Mouse (Mus musculus): ENCODE measurements at regions not wholly inside any gene's neighbourhood (a gene's known extent, or its start where the extent isn't known, plus 50 kb on each side); places are given as distances from the start of the nearest gene placed in this dataset.
A peak's percentile ranks its signal among the peaks of the same experiment; 100 is the strongest.
"Not testable (repeated sequence)": the region's sequence is repeated elsewhere in the genome, so short reads cannot be mapped to it uniquely, and the experiment has no call there.

GRCm38 (mm10) chr8:19976461-19976860 lies 73.3 kb downstream of the Gm31371 start:
- not testable (repeated sequence) for DNase-seq (ENCODE audit: low spot score)

- DNase-seq (ENCODE audit: low spot score): no peak
Observed at GRCm38 (mm10) chr8:19979536-19980345, 76.5 kb downstream of the Gm31371 start.

GRCm38 (mm10) chr8:19980346-19980726 lies 77.1 kb downstream of the Gm31371 start:
- DNase-seq (ENCODE audit: low spot score): not testable (repeated sequence)

GRCm38 (mm10) chr8:20008106-20008505 lies 104.9 kb downstream of the Gm31371 start:
- DNase-seq (ENCODE audit: low spot score): not testable (repeated sequence)

- not testable (repeated sequence) for DNase-seq (ENCODE audit: low spot score)
Observed at GRCm38 (mm10) chr8:20010947-20011346, 107.8 kb downstream of the Gm31371 start.

- DNase-seq (ENCODE audit: low spot score): not testable (repeated sequence)
Observed at GRCm38 (mm10) chr8:20013278-20013677, 110.1 kb downstream of the Gm31371 start.

GRCm38 (mm10) chr8:20014451-20015130 lies 111.4 kb downstream of the Gm31371 start:
- DNase-seq (ENCODE audit: low spot score): not testable (repeated sequence)

GRCm38 (mm10) chr8:20015411-20016081 lies 112.4 kb downstream of the Gm31371 start:
- not testable (repeated sequence) for DNase-seq (ENCODE audit: low spot score)

GRCm38 (mm10) chr8:20016082-20016840 lies 113.1 kb downstream of the Gm31371 start:
- DNase-seq (ENCODE audit: low spot score): not testable (repeated sequence)

GRCm38 (mm10) chr8:20025521-20025920 lies 122.3 kb downstream of the Gm31371 start:
- not testable (repeated sequence) for DNase-seq (ENCODE audit: low spot score)

GRCm38 (mm10) chr8:20027956-20028355 lies 124.8 kb downstream of the Gm31371 start:
- DNase-seq (ENCODE audit: low spot score): not testable (repeated sequence)

GRCm38 (mm10) chr8:20030131-20030530 lies 126.9 kb downstream of the Gm31371 start:
- DNase-seq (ENCODE audit: low spot score): not testable (repeated sequence)

- peak; percentile 3 for DNase-seq (ENCODE audit: low spot score)
Observed at GRCm38 (mm10) chr8:20057626-20058025, 154.4 kb downstream of the Gm31371 start.

GRCm38 (mm10) chr8:20098121-20098520 lies 194.9 kb downstream of the Gm31371 start:
- not testable (repeated sequence) for DNase-seq (ENCODE audit: low spot score)

- not testable (repeated sequence) for DNase-seq (ENCODE audit: low spot score)
Observed at GRCm38 (mm10) chr8:20100241-20100640, 197.0 kb downstream of the Gm31371 start.

GRCm38 (mm10) chr8:20102374-20102773 lies 199.2 kb downstream of the Gm31371 start:
- DNase-seq (ENCODE audit: low spot score): not testable (repeated sequence)

- DNase-seq (ENCODE audit: low spot score): not testable (repeated sequence)
Observed at GRCm38 (mm10) chr8:20107154-20107553, 204.0 kb downstream of the Gm31371 start.

- not testable (repeated sequence) for DNase-seq (ENCODE audit: low spot score)
Observed at GRCm38 (mm10) chr8:20116785-20117184, 213.6 kb downstream of the Gm31371 start.

GRCm38 (mm10) chr8:20119581-20119980 lies 216.4 kb downstream of the Gm31371 start:
- not testable (repeated sequence) for DNase-seq (ENCODE audit: low spot score)

- DNase-seq (ENCODE audit: low spot score): not testable (repeated sequence)
Observed at GRCm38 (mm10) chr8:20120186-20120585, 217.0 kb downstream of the Gm31371 start.

GRCm38 (mm10) chr8:20121391-20121909 lies 218.3 kb downstream of the Gm31371 start:
- DNase-seq (ENCODE audit: low spot score): not testable (repeated sequence)
